Mouse (Mus musculus) embryonic facial prominence, embryonic 12.5 days (tissue): ENCODE results near the gene Foxo1. TPM values are rescaled to one million over a fixed set of nuclear protein-coding genes. Genes with fewer than 3 reads are reported as not detected.
A peak's percentile ranks its signal among the peaks of the same experiment; 100 is the strongest.

Experiments used
- ATAC-seq: fragments of 200-750 bp; cut with Nextera tagmentation; 2 replicates; pipeline ENCODE4 v1.8.0; 2017; ENCODE audit not compliant: insufficient number of reproducible peaks, insufficient read depth, low FRiP score, low TSS enrichment
- H3K27ac ChIP-seq: fragments of 300-500 bp; sonication (generic); 2 replicates; pipeline ENCODE4 v1.5.1; 2016; ENCODE audit warnings: mild to moderate bottlenecking
- H3K27me3 ChIP-seq: fragments of 300-500 bp; sonication (generic); 2 replicates; pipeline ENCODE4 v1.6.1; 2016; ENCODE audit warnings: mild to moderate bottlenecking, moderate library complexity
- H3K36me3 ChIP-seq: fragments of 300-500 bp; sonication (generic); 2 replicates; pipeline ENCODE4 v1.6.1; 2016; ENCODE audit warnings: mild to moderate bottlenecking
- H3K4me1 ChIP-seq: fragments of 300-500 bp; sonication (generic); 2 replicates; pipeline ENCODE4 v1.6.1; 2016
- H3K4me2 ChIP-seq: fragments of 300-500 bp; sonication (generic); replicated peaks from 2 replicates; pipeline ENCODE4 v1.6.1; 2016; ENCODE audit warnings: mild to moderate bottlenecking, moderate library complexity
- H3K4me3 ChIP-seq: fragments of 300-500 bp; sonication (generic); 2 replicates; pipeline ENCODE4 v1.5.1; 2016; ENCODE audit warnings: mild to moderate bottlenecking
- H3K9ac ChIP-seq: fragments of 300-500 bp; sonication (generic); 2 replicates; pipeline ENCODE4 v1.6.1; 2016; ENCODE audit warnings: mild to moderate bottlenecking, moderate library complexity
- H3K9me3 ChIP-seq: fragments of 300-500 bp; sonication (generic); 2 replicates; pipeline ENCODE4 v1.6.1; 2016; ENCODE audit warnings: mild to moderate bottlenecking, moderate library complexity
- WGBS: fragments of 180-500 bp; shearing (Covaris S2); methylation state at CpG from one replicate; pipeline ENCODE4 v1.1.7; 2016; 5-methylcytosine and 5-hydroxymethylcytosine counted together
- polyA plus RNA-seq: library from polyadenylated mRNA; unstranded; fragments of >200 nt; fragmentation: Nextera tagmentation; extraction: Ambion mirVana; gene quantifications from 2 replicates; pipeline ENCODE4 v1.2.1, GENCODE M21; 2016

Foxo1 gene
- polyA plus RNA-seq, 1 experiment from 2014 or later, result 7.7 TPM

GRCm38 (mm10) chr3:52253656-52254461, 14.3 kb upstream of the Foxo1 start:
- no peaks in the 10 kb centered on the region for H3K36me3 ChIP-seq
- peaks cover 4% of the 10 kb centered on the region; the same call in 1 of the 2 replicates for H3K4me1 ChIP-seq
- H3K27ac ChIP-seq, result no peak overlapping the region
- 20% methylated on average over 14 of the region's 14 CpGs for WGBS
- no peaks in the 10 kb centered on the region for H3K9me3 ChIP-seq
- ATAC-seq, result no peak
- no peak overlapping the region for H3K4me3 ChIP-seq
- no peak overlapping the region for H3K4me2 ChIP-seq
- H3K27me3 ChIP-seq, result peaks cover 6% of the 10 kb centered on the region; the same call in 1 of the 2 replicates
- H3K9ac ChIP-seq, result no peak overlapping the region

GRCm38 (mm10) chr3:52254496-52254895, 13.6 kb upstream of the Foxo1 start:
- Histone ChIP-seq H3K27ac (no peak overlapping the region), H3K36me3 (no peaks in the 10 kb centered on the region), H3K9me3 (no peaks in the 10 kb centered on the region), H3K4me3 (no peak overlapping the region), H3K27me3 (peaks cover 13% of the 10 kb centered on the region; the same call in 1 of the 2 replicates), H3K4me1 (peaks cover 4% of the 10 kb centered on the region; the same call in 1 of the 2 replicates), H3K9ac (no peak overlapping the region), H3K4me2 (no peak overlapping the region)
- 2% methylated on average over 2 of the region's 2 CpGs for WGBS
- no peak for ATAC-seq

GRCm38 (mm10) chr3:52257782-52258441, 10.2 kb upstream of the Foxo1 start:
- Histone ChIP-seq H3K9me3 (no peaks in the 10 kb centered on the region), H3K27ac (no peak overlapping the region), H3K4me1 (peaks cover 4% of the 10 kb centered on the region; the same call in 1 of the 2 replicates), H3K27me3 (peaks cover 24% of the 10 kb centered on the region; the same call in 1 of the 2 replicates), H3K9ac (0 out of 2 replicates have a peak overlapping the region, but pooled peaks have one; percentile 12), H3K36me3 (no peaks in the 10 kb centered on the region), H3K4me3 (peak overlapping the region; percentile 27), H3K4me2 (peak overlapping the region; percentile 61)
- 16% methylated on average over 18 of the region's 18 CpGs for WGBS
- ATAC-seq, result peak; percentile 32; the same call in 1 of the 2 replicates

GRCm38 (mm10) chr3:52258532-52258931, 9.6 kb upstream of the Foxo1 start:
- Histone ChIP-seq H3K36me3 (no peaks in the 10 kb centered on the region), H3K4me1 (peaks cover 4% of the 10 kb centered on the region; the same call in 1 of the 2 replicates), H3K9me3 (no peaks in the 10 kb centered on the region), H3K4me3 (no peak overlapping the region), H3K27ac (no peak overlapping the region), H3K9ac (no peak overlapping the region), H3K4me2 (no peak overlapping the region; the same call in 1 of the 2 replicates), H3K27me3 (peaks cover 24% of the 10 kb centered on the region; the same call in 1 of the 2 replicates)
- WGBS, result 39% methylated on average over 3 of the region's 3 CpGs
- no peak for ATAC-seq

- Histone ChIP-seq H3K27me3 (peaks cover 40% of the 10 kb centered on the region), H3K4me1 (peaks cover 8% of the 10 kb centered on the region), H3K9ac (no peak overlapping the region), H3K27ac (no peak overlapping the region), H3K9me3 (no peaks in the 10 kb centered on the region), H3K36me3 (no peaks in the 10 kb centered on the region), H3K4me3 (no peak overlapping the region), H3K4me2 (no peak overlapping the region)
- 35% methylated on average over 13 of the region's 13 CpGs for WGBS
- no peak for ATAC-seq
Observed at GRCm38 (mm10) chr3:52262431-52263161, 5.5 kb upstream of the Foxo1 start.

GRCm38 (mm10) chr3:52264354-52264753, 3.8 kb upstream of the Foxo1 start:
- H3K4me2 ChIP-seq, result no peak overlapping the region
- no peak overlapping the region for H3K4me3 ChIP-seq
- no peak overlapping the region for H3K9ac ChIP-seq
- H3K27ac ChIP-seq, result no peak overlapping the region
- WGBS, result 70% methylated on average over 8 of the region's 8 CpGs
- ATAC-seq, result no peak
- no peaks in the 10 kb centered on the region for H3K36me3 ChIP-seq
- no peaks in the 10 kb centered on the region for H3K9me3 ChIP-seq
- peaks cover 34% of the 10 kb centered on the region for H3K27me3 ChIP-seq
- peaks cover 4% of the 10 kb centered on the region; the same call in 1 of the 2 replicates for H3K4me1 ChIP-seq

GRCm38 (mm10) chr3:52266606-52267160, 1.5 kb upstream of the Foxo1 start:
- no peak for ATAC-seq
- H3K4me1 ChIP-seq, result peaks cover 11% of the 10 kb centered on the region; the same call in 1 of the 2 replicates
- H3K36me3 ChIP-seq, result no peaks in the 10 kb centered on the region
- H3K9me3 ChIP-seq, result no peaks in the 10 kb centered on the region
- 10% methylated on average over 17 of the region's 17 CpGs for WGBS
- no peak overlapping the region for H3K9ac ChIP-seq
- H3K4me2 ChIP-seq, result peak overlapping the region; percentile 96
- no peak overlapping the region for H3K27ac ChIP-seq
- peak overlapping the region; percentile 84; the same call in 1 of the 2 replicates for H3K4me3 ChIP-seq
- H3K27me3 ChIP-seq, result peaks cover 26% of the 10 kb centered on the region

GRCm38 (mm10) chr3:52267293-52267651, 864 bp upstream of the Foxo1 start:
- Histone ChIP-seq H3K27me3 (peaks cover 29% of the 10 kb centered on the region), H3K27ac (no peak overlapping the region), H3K36me3 (no peaks in the 10 kb centered on the region), H3K4me3 (peak overlapping the region; percentile 84), H3K4me2 (peak overlapping the region; percentile 96), H3K9me3 (no peaks in the 10 kb centered on the region), H3K9ac (peak overlapping the region; percentile 59), H3K4me1 (peaks cover 11% of the 10 kb centered on the region; the same call in 1 of the 2 replicates)
- under 1% methylated on average over 15 of the region's 15 CpGs for WGBS
- ATAC-seq, result no peak

GRCm38 (mm10) chr3:52268487-52268736, 276 bp downstream of the Foxo1 start:
- no peaks in the 10 kb centered on the region for H3K36me3 ChIP-seq
- peak; percentile 43 for ATAC-seq
- H3K4me1 ChIP-seq, result peaks cover 11% of the 10 kb centered on the region; the same call in 1 of the 2 replicates
- no peaks in the 10 kb centered on the region for H3K9me3 ChIP-seq
- peak overlapping the region; percentile 96 for H3K4me2 ChIP-seq
- H3K27ac ChIP-seq, result peak overlapping the region; percentile 85
- H3K27me3 ChIP-seq, result peaks cover 29% of the 10 kb centered on the region
- H3K4me3 ChIP-seq, result peak overlapping the region; percentile 84
- H3K9ac ChIP-seq, result peak overlapping the region; percentile 77
- WGBS, result under 1% methylated on average over 39 of the region's 40 CpGs

- peaks cover 29% of the 10 kb centered on the region for H3K27me3 ChIP-seq
- peak overlapping the region; percentile 85 for H3K27ac ChIP-seq
- H3K9ac ChIP-seq, result peak overlapping the region; percentile 77
- peaks cover 11% of the 10 kb centered on the region; the same call in 1 of the 2 replicates for H3K4me1 ChIP-seq
- H3K4me2 ChIP-seq, result peak overlapping the region; percentile 96
- WGBS, result under 1% methylated on average over 87 of the region's 89 CpGs
- H3K9me3 ChIP-seq, result no peaks in the 10 kb centered on the region
- H3K4me3 ChIP-seq, result peak overlapping the region; percentile 84
- 0 out of 2 replicates have a peak, but pooled peaks have one; percentile 18 for ATAC-seq
- H3K36me3 ChIP-seq, result no peaks in the 10 kb centered on the region
Observed at GRCm38 (mm10) chr3:52268737-52269513, 789 bp downstream of the Foxo1 start.
